ENCODE assay signal across 12 mouse cellular contexts in the genomic region with DNA sequence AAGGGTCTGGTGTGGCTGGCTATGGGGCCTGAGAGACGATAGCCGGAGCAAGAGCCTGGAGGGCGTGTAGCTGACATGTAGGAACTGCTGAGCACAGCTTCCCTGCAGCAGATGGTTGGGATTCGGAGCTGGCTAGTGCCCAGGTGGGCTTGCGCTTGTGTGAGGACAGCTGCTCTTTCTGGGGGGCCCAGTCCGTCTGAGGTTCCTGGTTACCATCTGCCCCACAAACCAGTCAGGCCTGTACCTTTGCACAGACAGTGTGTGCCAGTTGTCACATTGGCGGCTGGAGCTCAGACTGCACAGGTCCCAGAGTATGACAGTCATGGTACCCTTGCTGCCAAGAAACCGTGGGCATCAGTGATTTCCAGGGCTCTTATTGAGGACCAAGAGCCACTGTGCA. TPM values are rescaled to one million over a fixed set of nuclear protein-coding genes. Genes with fewer than 3 reads are reported as not detected.
DNase-seq lines count a peak whose midpoint lies in the region; ATAC-seq and TF ChIP-seq lines count a peak whose summit lies in the region.
"Had no signal": no experiment of that assay in that cellular context is flagged by ENCODE, and none has a peak within 500 bp of the region (broad histone marks: within the 10 kb centered on the region; RNA-seq: fewer than 3 reads in every experiment).

No protein-coding gene starts in this region.

- DNase-seq in hindbrain, embryonic 10.5 days (ENCODE audit: low spot score) = no peak
- DNase-seq in stomach, postnatal 0 days (ENCODE audit: low spot score) = no peak
- no peak for DNase-seq in hindbrain, embryonic 14.5 days (ENCODE audit: low spot score)
- peak; percentile 84 for DNase-seq in midbrain, postnatal 0 days (ENCODE audit: low spot score)
- no peak for DNase-seq in thymus, postnatal 14 days
- DNase-seq in frontal cortex, postnatal 14 days (ENCODE audit: low spot score in 2 of 2) = no peak
- DNase-seq: gastrocnemius, postnatal 36 days; lung, adult 2 months; thymus, adult 18-20 months had no signal

- H3K4me3 ChIP-seq in hindbrain, embryonic 10.5 days = no peak overlapping the region
- no peak overlapping the region for H3K4me3 ChIP-seq in hindbrain, embryonic 12.5 days
- no peak overlapping the region for H3K4me3 ChIP-seq in stomach, embryonic 16.5 days (replicated peaks; ENCODE audit: low read length)
- no peak overlapping the region for H3K4me3 ChIP-seq in stomach, postnatal 0 days (ENCODE audit: low read depth, low read length)
- H3K4me3 ChIP-seq in hindbrain, embryonic 14.5 days (replicated peaks; ENCODE audit: low read length) = no peak overlapping the region
- H3K4me3 ChIP-seq in midbrain, postnatal 0 days (ENCODE audit: low read depth, low read length) = no peak overlapping the region
- H3K4me3 ChIP-seq: myocyte had no signal

- WGBS in hindbrain, embryonic 10.5 days = 84% methylated on average over 8 of the region's 8 CpGs
- 74% methylated on average over 8 of the region's 8 CpGs for WGBS in hindbrain, embryonic 12.5 days
- WGBS in stomach, embryonic 16.5 days = 76% methylated on average over 8 of the region's 8 CpGs
- WGBS in stomach, postnatal 0 days = 84% methylated on average over 8 of the region's 8 CpGs
- WGBS in hindbrain, embryonic 14.5 days = 57% methylated on average over 8 of the region's 8 CpGs
- WGBS in midbrain, postnatal 0 days = 80% methylated on average over 8 of the region's 8 CpGs

- H3K27ac ChIP-seq in hindbrain, embryonic 10.5 days = peak overlapping the region; percentile 66
- no peak overlapping the region for H3K27ac ChIP-seq in hindbrain, embryonic 12.5 days
- no peak overlapping the region for H3K27ac ChIP-seq in stomach, embryonic 16.5 days (ENCODE audit: low read length)
- H3K27ac ChIP-seq in stomach, postnatal 0 days (replicated peaks) = no peak overlapping the region
- 0 out of 2 replicates have a peak overlapping the region, but pooled peaks have one; percentile 10 for H3K27ac ChIP-seq in hindbrain, embryonic 14.5 days
- no peak overlapping the region for H3K27ac ChIP-seq in midbrain, postnatal 0 days (ENCODE audit: low read depth, low read length)

- H3K9ac ChIP-seq in hindbrain, embryonic 12.5 days = no peak overlapping the region
- H3K9ac ChIP-seq in stomach, embryonic 16.5 days (ENCODE audit: low read length) = peak overlapping the region; percentile 48
- H3K9ac ChIP-seq in stomach, postnatal 0 days (ENCODE audit: low read length) = no peak overlapping the region; the same call in 1 of the 2 replicates
- H3K9ac ChIP-seq in hindbrain, embryonic 14.5 days = no peak overlapping the region
- no peak overlapping the region for H3K9ac ChIP-seq in midbrain, postnatal 0 days (replicated peaks; ENCODE audit: low read length, poor library complexity, severe bottlenecking)

- no peak for TF ChIP-seq EP300 in stomach, postnatal 0 days (optimal IDR thresholded peaks at IDR 0.05)

- peaks cover 19% of the 10 kb centered on the region; the same call in 1 of the 2 replicates for H3K36me3 ChIP-seq in hindbrain, embryonic 10.5 days
- no peaks in the 10 kb centered on the region for H3K36me3 ChIP-seq in hindbrain, embryonic 12.5 days
- H3K36me3 ChIP-seq in stomach, embryonic 16.5 days (ENCODE audit: control insufficient read depth, insufficient read depth, low read length) = no peaks in the 10 kb centered on the region
- H3K36me3 ChIP-seq in stomach, postnatal 0 days (ENCODE audit: control insufficient read depth, insufficient read depth, low read length) = 0 out of 2 replicates have a peak, but pooled peaks cover 2% of the 10 kb centered on the region
- H3K36me3 ChIP-seq in hindbrain, embryonic 14.5 days (replicated peaks; ENCODE audit: control insufficient read depth, insufficient read depth) = no peaks in the 10 kb centered on the region
- H3K36me3 ChIP-seq in midbrain, postnatal 0 days (ENCODE audit: insufficient read depth, low read length) = no peaks in the 10 kb centered on the region

- H3K4me1 ChIP-seq in hindbrain, embryonic 10.5 days (replicated peaks) = peaks cover 69% of the 10 kb centered on the region
- peaks cover 23% of the 10 kb centered on the region for H3K4me1 ChIP-seq in hindbrain, embryonic 12.5 days
- H3K4me1 ChIP-seq in stomach, embryonic 16.5 days (ENCODE audit: control insufficient read depth, insufficient read depth, low read length) = peaks cover 75% of the 10 kb centered on the region
- H3K4me1 ChIP-seq in stomach, postnatal 0 days (replicated peaks; ENCODE audit: control insufficient read depth, insufficient read depth) = no peaks in the 10 kb centered on the region
- H3K4me1 ChIP-seq in hindbrain, embryonic 14.5 days (replicated peaks; ENCODE audit: control insufficient read depth, insufficient read depth, low read length) = peaks cover 14% of the 10 kb centered on the region
- no peaks in the 10 kb centered on the region for H3K4me1 ChIP-seq in midbrain, postnatal 0 days (ENCODE audit: insufficient read depth, low read length)

- H3K9me3 ChIP-seq in hindbrain, embryonic 10.5 days = no peaks in the 10 kb centered on the region
- H3K9me3 ChIP-seq in hindbrain, embryonic 12.5 days (replicated peaks) = no peaks in the 10 kb centered on the region
- no peaks in the 10 kb centered on the region for H3K9me3 ChIP-seq in stomach, embryonic 16.5 days (replicated peaks; ENCODE audit: control insufficient read depth, low read length)
- H3K9me3 ChIP-seq in stomach, postnatal 0 days (ENCODE audit: control insufficient read depth, low read length) = no peaks in the 10 kb centered on the region
- H3K9me3 ChIP-seq in hindbrain, embryonic 14.5 days (ENCODE audit: control insufficient read depth, low read length) = no peaks in the 10 kb centered on the region
- no peaks in the 10 kb centered on the region for H3K9me3 ChIP-seq in midbrain, postnatal 0 days (ENCODE audit: low read length)

- H3K27me3 ChIP-seq in hindbrain, embryonic 10.5 days (ENCODE audit: insufficient read depth, poor library complexity, severe bottlenecking) = no peaks in the 10 kb centered on the region
- no peaks in the 10 kb centered on the region for H3K27me3 ChIP-seq in hindbrain, embryonic 12.5 days
- no peaks in the 10 kb centered on the region for H3K27me3 ChIP-seq in stomach, embryonic 16.5 days (ENCODE audit: control insufficient read depth, insufficient read depth, low read length)
- H3K27me3 ChIP-seq in stomach, postnatal 0 days (ENCODE audit: control insufficient read depth, insufficient read depth, low read length) = no peaks in the 10 kb centered on the region
- no peaks in the 10 kb centered on the region for H3K27me3 ChIP-seq in hindbrain, embryonic 14.5 days (ENCODE audit: control insufficient read depth, insufficient read depth, low read length)
- no peaks in the 10 kb centered on the region for H3K27me3 ChIP-seq in midbrain, postnatal 0 days (ENCODE audit: insufficient read depth, low read length)

- H3K4me2 ChIP-seq in hindbrain, embryonic 12.5 days (replicated peaks) = no peak overlapping the region
- H3K4me2 ChIP-seq in stomach, embryonic 16.5 days (ENCODE audit: low read depth, low read length) = no peak overlapping the region
- no peak overlapping the region for H3K4me2 ChIP-seq in stomach, postnatal 0 days (replicated peaks; ENCODE audit: low read depth)
- H3K4me2 ChIP-seq in hindbrain, embryonic 14.5 days (replicated peaks) = no peak overlapping the region
- H3K4me2 ChIP-seq in midbrain, postnatal 0 days (ENCODE audit: low read depth, low read length, poor library complexity, severe bottlenecking) = no peak overlapping the region

- no peak for TF ChIP-seq CTCF in stomach, postnatal 0 days (IDR thresholded peaks at IDR 0.05; ENCODE audit: low read depth)
- no peak for TF ChIP-seq CTCF in midbrain, postnatal 0 days (IDR thresholded peaks at IDR 0.05)

- no peak for ATAC-seq in hindbrain, embryonic 12.5 days (ENCODE audit: low FRiP score)
- no peak for ATAC-seq in stomach, embryonic 16.5 days (ENCODE audit: insufficient read depth, low FRiP score)
- ATAC-seq in stomach, postnatal 0 days (ENCODE audit: low FRiP score, low TSS enrichment) = no peak
- ATAC-seq in hindbrain, embryonic 14.5 days (ENCODE audit: low FRiP score) = peak; percentile 37
- no peak; the same call in 1 of the 2 replicates for ATAC-seq in midbrain, postnatal 0 days (ENCODE audit: low FRiP score)

RNA-seq across cellular contexts. Expression of a gene that starts 25.9 kb away (rescaled TPM):
- polyA plus RNA-seq in hindbrain, embryonic 10.5 days (2016; fragmentation: Nextera tagmentation; extraction: Ambion mirVana) = 1.6 and 2.4 TPM in 2 replicates
- polyA plus RNA-seq in hindbrain, embryonic 12.5 days (2016; fragmentation: Nextera tagmentation; extraction: Ambion mirVana) = 2.5 and 3.3 TPM in 2 replicates
- 2.0 and 2.1 TPM in 2 replicates for polyA plus RNA-seq in stomach, embryonic 16.5 days (2015; fragmentation: Nextera tagmentation; extraction: Ambion mirVana)
- 2.3 and 2.8 TPM in 2 replicates for polyA plus RNA-seq in stomach, postnatal 0 days (2015; fragmentation: Nextera tagmentation; extraction: Ambion mirVana)
- 1.8 and 2.0 TPM in 2 replicates for polyA plus RNA-seq in hindbrain, embryonic 14.5 days (2014; fragmentation: Nextera tagmentation; extraction: Ambion mirVana)
- 19.6 and 28.6 TPM in 2 replicates for total RNA-seq in midbrain, postnatal 0 days (2014; rRNA removed)
- 1.2 TPM in 2 replicates for polyA plus RNA-seq in midbrain, postnatal 0 days (2015; fragmentation: Nextera tagmentation; extraction: Ambion mirVana)

RNA-seq across cellular contexts. Expression of a gene that starts 52.7 kb away (rescaled TPM):
- polyA plus RNA-seq in hindbrain, embryonic 10.5 days (2016; fragmentation: Nextera tagmentation; extraction: Ambion mirVana) = not detected in 2 replicates
- not detected in 2 replicates for polyA plus RNA-seq in hindbrain, embryonic 12.5 days (2016; fragmentation: Nextera tagmentation; extraction: Ambion mirVana)
- polyA plus RNA-seq in stomach, embryonic 16.5 days (2015; fragmentation: Nextera tagmentation; extraction: Ambion mirVana) = not detected in 2 replicates
- not detected in 2 replicates for polyA plus RNA-seq in stomach, postnatal 0 days (2015; fragmentation: Nextera tagmentation; extraction: Ambion mirVana)
- 0.21 TPM in 1 of 2 replicates, not detected in the other for polyA plus RNA-seq in hindbrain, embryonic 14.5 days (2014; fragmentation: Nextera tagmentation; extraction: Ambion mirVana)
- 0.93 and 3.5 TPM in 2 replicates for total RNA-seq in midbrain, postnatal 0 days (2014; rRNA removed)
- 0.15 and 0.37 TPM in 2 replicates for polyA plus RNA-seq in midbrain, postnatal 0 days (2015; fragmentation: Nextera tagmentation; extraction: Ambion mirVana)
- total RNA-seq: gastrocnemius, postnatal 36 days had no signal
- polyA plus RNA-seq: lung, adult 2 months; myocyte had no signal

Comparison
In these comparisons a context has a peak if more than half of its experiments do, and no peak if none do; other contexts are left out.
1. H3K27ac ChIP-seq: peak in hindbrain, embryonic 10.5 days (single experiment) and hindbrain, embryonic 14.5 days (single experiment); none in hindbrain, embryonic 12.5 days (single experiment), stomach, embryonic 16.5 days (single experiment), stomach, postnatal 0 days (single experiment) and midbrain, postnatal 0 days (single experiment).